Mouse (Mus musculus) midbrain, embryonic 15.5 days (tissue): Measurements from ENCODE around the gene Disp2. TPM values are rescaled to one million over a fixed set of nuclear protein-coding genes. Genes with fewer than 3 reads are reported as not detected.
A peak's percentile ranks its signal among the peaks of the same experiment; 100 is the strongest.

ENCODE experiments used
- ATAC-seq: fragments of 200-750 bp; cut with Nextera tagmentation; replicated peaks from 2 replicates; pipeline ENCODE4 v1.8.0; 2017; ENCODE audit warnings: moderate TSS enrichment
- H3K27ac ChIP-seq: fragments of 300-500 bp; sonication (generic); 2 replicates; pipeline ENCODE4 v1.5.1; 2015; ENCODE audit warnings: mild to moderate bottlenecking, inconsistent platforms
- H3K27me3 ChIP-seq: fragments of 300-500 bp; sonication (generic); replicated peaks from 2 replicates; pipeline ENCODE4 v1.6.1; 2015; ENCODE audit warnings: inconsistent platforms
- H3K36me3 ChIP-seq: fragments of 300-500 bp; sonication (generic); replicated peaks from 2 replicates; pipeline ENCODE4 v1.6.1; 2015; ENCODE audit warnings: inconsistent platforms
- H3K4me1 ChIP-seq: fragments of 300-500 bp; sonication (generic); 2 replicates; pipeline ENCODE4 v1.6.1; 2015; ENCODE audit warnings: inconsistent platforms
- H3K4me2 ChIP-seq: fragments of 300-500 bp; sonication (generic); 2 replicates; pipeline ENCODE4 v1.6.1; 2015; ENCODE audit warnings: inconsistent platforms, mild to moderate bottlenecking, moderate library complexity
- H3K4me3 ChIP-seq: fragments of 300-500 bp; sonication (generic); 2 replicates; pipeline ENCODE4 v1.5.1; 2015; ENCODE audit warnings: mild to moderate bottlenecking, inconsistent platforms
- H3K9ac ChIP-seq: fragments of 300-500 bp; sonication (generic); 2 replicates; pipeline ENCODE4 v1.6.1; 2015; ENCODE audit warnings: mild to moderate bottlenecking, inconsistent platforms
- H3K9me3 ChIP-seq: fragments of 300-500 bp; sonication (generic); 2 replicates; pipeline ENCODE4 v1.6.1; 2016; ENCODE audit warnings: inconsistent platforms
- WGBS: fragments of 180-500 bp; shearing (Covaris S2); methylation state at CpG from one replicate; pipeline ENCODE4 v1.1.7; 2015; ENCODE audit warnings: mixed read lengths; 5-methylcytosine and 5-hydroxymethylcytosine counted together
- polyA plus RNA-seq: library from polyadenylated mRNA; unstranded; fragments of >200 nt; fragmentation: Nextera tagmentation; extraction: Ambion mirVana; gene quantifications from 2 replicates; pipeline ENCODE4 v1.2.1, GENCODE M21; 2015

Gene Disp2
- polyA plus RNA-seq, 1 experiment from 2014 or later: 75.2 TPM

GRCm38 (mm10) chr2:118775846-118776245, 3.7 kb upstream of the Disp2 start:
- 87% methylated on average over 3 of the region's 4 CpGs for WGBS
- Histone ChIP-seq H3K36me3 (no peaks in the 10 kb centered on the region), H3K4me2 (no peak overlapping the region), H3K4me3 (no peak overlapping the region), H3K4me1 (peaks cover 19% of the 10 kb centered on the region), H3K27me3 (no peaks in the 10 kb centered on the region), H3K9me3 (no peaks in the 10 kb centered on the region), H3K9ac (no peak overlapping the region), H3K27ac (no peak overlapping the region)
- ATAC-seq: no peak

- H3K4me3 ChIP-seq: no peak overlapping the region
- H3K27me3 ChIP-seq: no peaks in the 10 kb centered on the region
- no peak overlapping the region for H3K27ac ChIP-seq
- no peak for ATAC-seq
- H3K9ac ChIP-seq: no peak overlapping the region
- H3K36me3 ChIP-seq: no peaks in the 10 kb centered on the region
- WGBS: 77% methylated on average over 2 of the region's 2 CpGs
- no peak overlapping the region for H3K4me2 ChIP-seq
- H3K4me1 ChIP-seq: peaks cover 23% of the 10 kb centered on the region
- no peaks in the 10 kb centered on the region for H3K9me3 ChIP-seq
Observed at GRCm38 (mm10) chr2:118776295-118776694, 3.2 kb upstream of the Disp2 start.

GRCm38 (mm10) chr2:118778418-118778817, 1.1 kb upstream of the Disp2 start:
- Histone ChIP-seq H3K4me2 (no peak overlapping the region), H3K4me1 (peaks cover 23% of the 10 kb centered on the region), H3K36me3 (no peaks in the 10 kb centered on the region), H3K27ac (no peak overlapping the region), H3K9ac (no peak overlapping the region), H3K27me3 (no peaks in the 10 kb centered on the region), H3K9me3 (no peaks in the 10 kb centered on the region), H3K4me3 (no peak overlapping the region)
- no peak for ATAC-seq
- WGBS: 86% methylated on average over 4 of the region's 4 CpGs

- Histone ChIP-seq H3K9ac (peak overlapping the region; percentile 72), H3K9me3 (no peaks in the 10 kb centered on the region), H3K27me3 (no peaks in the 10 kb centered on the region), H3K36me3 (no peaks in the 10 kb centered on the region), H3K27ac (peak overlapping the region; percentile 88), H3K4me2 (peak overlapping the region; percentile 69), H3K4me3 (peak overlapping the region; percentile 58), H3K4me1 (peaks cover 23% of the 10 kb centered on the region)
- WGBS: 6% methylated on average over 10 of the region's 10 CpGs
- ATAC-seq: peak; percentile 49
Observed at GRCm38 (mm10) chr2:118779065-118779464, 454 bp upstream of the Disp2 start.

GRCm38 (mm10) chr2:118781115-118781514, 1.6 kb downstream of the Disp2 start:
- peaks cover 20% of the 10 kb centered on the region for H3K4me1 ChIP-seq
- peak overlapping the region; percentile 69 for H3K4me2 ChIP-seq
- no peaks in the 10 kb centered on the region for H3K27me3 ChIP-seq
- 35% methylated on average over 1 of the region's 1 CpGs for WGBS
- H3K36me3 ChIP-seq: peaks cover 3% of the 10 kb centered on the region
- no peak overlapping the region for H3K9ac ChIP-seq
- peak overlapping the region; percentile 58 for H3K4me3 ChIP-seq
- no peak overlapping the region for H3K27ac ChIP-seq
- ATAC-seq: no peak
- no peaks in the 10 kb centered on the region for H3K9me3 ChIP-seq

GRCm38 (mm10) chr2:118782303-118782702, 2.8 kb downstream of the Disp2 start:
- Histone ChIP-seq H3K27me3 (no peaks in the 10 kb centered on the region), H3K4me1 (peaks cover 20% of the 10 kb centered on the region), H3K4me2 (no peak overlapping the region), H3K4me3 (no peak overlapping the region), H3K9me3 (no peaks in the 10 kb centered on the region), H3K27ac (no peak overlapping the region), H3K36me3 (peaks cover 15% of the 10 kb centered on the region), H3K9ac (no peak overlapping the region)
- ATAC-seq: no peak
- 72% methylated on average over 4 of the region's 4 CpGs for WGBS

- WGBS: 68% methylated on average over 5 of the region's 5 CpGs
- H3K4me1 ChIP-seq: peaks cover 20% of the 10 kb centered on the region
Observed at GRCm38 (mm10) chr2:118783093-118783492, 3.6 kb downstream of the Disp2 start.

GRCm38 (mm10) chr2:118783663-118784062, 4.1 kb downstream of the Disp2 start:
- no peak overlapping the region for H3K4me3 ChIP-seq
- no peak overlapping the region for H3K4me2 ChIP-seq
- whole genome bisulfite sequencing: 94% methylated on average over 7 of the region's 7 CpGs

More at GRCm38 (mm10) chr2:118783093-118783492, 3.6 kb downstream of the Disp2 start:
- no peaks in the 10 kb centered on the region for H3K9me3 ChIP-seq
- H3K27ac ChIP-seq: no peak overlapping the region
- no peak overlapping the region for H3K4me2 ChIP-seq
- ATAC-seq: no peak
- no peak overlapping the region for H3K9ac ChIP-seq
- no peak overlapping the region for H3K4me3 ChIP-seq
- H3K36me3 ChIP-seq: peaks cover 20% of the 10 kb centered on the region
- no peaks in the 10 kb centered on the region for H3K27me3 ChIP-seq

GRCm38 (mm10) chr2:118786525-118786924, 7.0 kb downstream of the Disp2 start:
- Histone ChIP-seq H3K4me3 (no peak overlapping the region), H3K27ac (no peak overlapping the region), H3K9ac (no peak overlapping the region), H3K4me1 (peaks cover 8% of the 10 kb centered on the region; the same call in 1 of the 2 replicates), H3K9me3 (no peaks in the 10 kb centered on the region), H3K36me3 (peaks cover 34% of the 10 kb centered on the region), H3K27me3 (0 out of 2 replicates have a peak, but pooled peaks cover 5% of the 10 kb centered on the region), H3K4me2 (no peak overlapping the region)
- WGBS: 89% methylated on average over 5 of the region's 5 CpGs
- ATAC-seq: no peak

More at GRCm38 (mm10) chr2:118783663-118784062, 4.1 kb downstream of the Disp2 start:
- no peaks in the 10 kb centered on the region for H3K9me3 ChIP-seq
- H3K36me3 ChIP-seq: peaks cover 20% of the 10 kb centered on the region
- no peaks in the 10 kb centered on the region for H3K27me3 ChIP-seq
- ATAC-seq: no peak
- no peak overlapping the region for H3K27ac ChIP-seq
- H3K9ac ChIP-seq: no peak overlapping the region
- peaks cover 20% of the 10 kb centered on the region for H3K4me1 ChIP-seq

- Histone ChIP-seq H3K27ac (no peak overlapping the region), H3K4me1 (peaks cover 8% of the 10 kb centered on the region; the same call in 1 of the 2 replicates), H3K9ac (no peak overlapping the region), H3K9me3 (no peaks in the 10 kb centered on the region), H3K36me3 (peaks cover 50% of the 10 kb centered on the region), H3K27me3 (peaks cover 5% of the 10 kb centered on the region; the same call in 1 of the 2 replicates), H3K4me2 (no peak overlapping the region), H3K4me3 (no peak overlapping the region)
- 89% methylated on average over 11 of the region's 11 CpGs for WGBS
- no peak for ATAC-seq
Observed at GRCm38 (mm10) chr2:118789501-118789900, 10.0 kb downstream of the Disp2 start.

- peak overlapping the region; percentile 24; the same call in 1 of the 2 replicates for H3K4me2 ChIP-seq
- no peak overlapping the region for H3K4me3 ChIP-seq
- H3K9me3 ChIP-seq: no peaks in the 10 kb centered on the region
- no peak overlapping the region for H3K27ac ChIP-seq
- peaks cover 8% of the 10 kb centered on the region; the same call in 1 of the 2 replicates for H3K4me1 ChIP-seq
- peaks cover 5% of the 10 kb centered on the region; the same call in 1 of the 2 replicates for H3K27me3 ChIP-seq
- peaks cover 50% of the 10 kb centered on the region for H3K36me3 ChIP-seq
- no peak overlapping the region for H3K9ac ChIP-seq
- no peak; the same call in 1 of the 2 replicates for ATAC-seq
- WGBS: 48% methylated on average over 12 of the region's 12 CpGs
Observed at GRCm38 (mm10) chr2:118790221-118790550, 10.7 kb downstream of the Disp2 start.

- Histone ChIP-seq H3K27me3 (peaks cover 7% of the 10 kb centered on the region; the same call in 1 of the 2 replicates), H3K4me2 (peak overlapping the region; percentile 24), H3K36me3 (peaks cover 49% of the 10 kb centered on the region), H3K4me1 (peaks cover 8% of the 10 kb centered on the region; the same call in 1 of the 2 replicates), H3K9me3 (no peaks in the 10 kb centered on the region), H3K27ac (no peak overlapping the region), H3K4me3 (no peak overlapping the region), H3K9ac (no peak overlapping the region)
- 25% methylated on average over 44 of the region's 44 CpGs for WGBS
- ATAC-seq: peak; percentile 67
Observed at GRCm38 (mm10) chr2:118790551-118791525, 11.3 kb downstream of the Disp2 start.
